Mouse (Mus musculus) kidney, adult 2 months (tissue): Measurements from ENCODE around the gene Slc1a3.

ENCODE experiments used
- CTCF ChIP-seq: fragments of 200-500 bp; conservative IDR thresholded peaks from 2 replicates; pipeline ENCODE4 v1.5.1; 2011; ENCODE audit warnings: low read depth, mild to moderate bottlenecking, control low read depth, low read length, moderate library complexity, mixed read lengths; ENCODE audit not compliant: insufficient read depth, insufficient read length
- POLR2A ChIP-seq: fragments of 200-500 bp; IDR thresholded peaks from one replicate; pipeline ENCODE4 v1.6.1; 2011; ENCODE audit warnings: low read depth, low read length, control low read depth

DNA sequence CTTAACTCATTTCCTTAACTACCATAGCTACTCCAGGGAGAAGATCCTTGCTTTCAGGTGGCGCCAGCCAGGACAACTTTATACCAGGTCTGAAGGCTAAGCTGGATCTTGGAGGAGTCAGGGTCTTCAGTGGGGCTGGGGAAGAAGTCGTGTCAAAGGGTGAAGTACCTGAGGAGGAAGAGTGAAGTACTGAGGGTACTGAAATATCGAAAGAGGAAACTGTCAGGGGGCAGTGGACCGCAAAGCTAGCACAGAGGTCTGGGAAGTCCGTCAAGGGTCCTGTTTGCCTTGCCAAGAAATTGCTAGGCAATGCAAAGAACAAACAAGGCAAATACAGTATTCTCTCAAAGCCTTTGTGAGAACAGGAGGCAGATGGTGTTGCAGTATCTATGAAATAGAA lies 29.6 kb downstream of the Slc1a3 start:
- TF ChIP-seq POLR2A (no peak), CTCF (no peak)
